Mouse (Mus musculus) liver, embryonic 15.5 days (tissue): Measurements from ENCODE around the gene Trdmt1. TPM values are rescaled to one million over a fixed set of nuclear protein-coding genes. Genes with fewer than 3 reads are reported as not detected.

Experiments
- ATAC-seq: fragments of 200-750 bp; cut with Nextera tagmentation; 2 replicates; pipeline ENCODE4 v1.8.0; 2017; ENCODE audit warnings: moderate number of reproducible peaks, mild to moderate bottlenecking, moderate library complexity; ENCODE audit not compliant: insufficient read depth
- H3K27ac ChIP-seq: fragments of 300-500 bp; sonication (generic); replicated peaks from 2 replicates; pipeline ENCODE4 v1.5.1; 2015; ENCODE audit warnings: mild to moderate bottlenecking, inconsistent platforms
- H3K27me3 ChIP-seq: fragments of 300-500 bp; sonication (generic); 2 replicates; pipeline ENCODE4 v1.6.1; 2015; ENCODE audit warnings: mild to moderate bottlenecking, inconsistent platforms
- H3K36me3 ChIP-seq: fragments of 300-500 bp; sonication (generic); replicated peaks from 2 replicates; pipeline ENCODE4 v1.6.1; 2015; ENCODE audit warnings: moderate library complexity, mild to moderate bottlenecking, inconsistent platforms
- H3K4me1 ChIP-seq: fragments of 300-500 bp; sonication (generic); replicated peaks from 2 replicates; pipeline ENCODE4 v1.6.1; 2015; ENCODE audit warnings: inconsistent platforms
- H3K4me2 ChIP-seq: fragments of 300-500 bp; sonication (generic); 2 replicates; pipeline ENCODE4 v1.6.1; 2015; ENCODE audit warnings: moderate library complexity, mild to moderate bottlenecking, inconsistent platforms
- H3K4me3 ChIP-seq: fragments of 300-500 bp; sonication (generic); replicated peaks from 2 replicates; pipeline ENCODE4 v1.5.1; 2015; ENCODE audit warnings: mild to moderate bottlenecking, inconsistent platforms
- H3K9ac ChIP-seq: fragments of 300-500 bp; sonication (generic); 2 replicates; pipeline ENCODE4 v1.6.1; 2015; ENCODE audit warnings: moderate library complexity, mild to moderate bottlenecking, inconsistent platforms
- H3K9me3 ChIP-seq: fragments of 300-500 bp; sonication (generic); replicated peaks from 2 replicates; pipeline ENCODE4 v1.6.1; 2016; ENCODE audit warnings: inconsistent platforms
- WGBS: fragments of 180-500 bp; shearing (Covaris S2); methylation state at CpG from one replicate; pipeline ENCODE4 v1.1.7; 2015; ENCODE audit warnings: mixed read lengths; ENCODE audit not compliant: insufficient replicate concordance; 5-methylcytosine and 5-hydroxymethylcytosine counted together
- polyA plus RNA-seq: library from polyadenylated mRNA; unstranded; fragments of >200 nt; fragmentation: Nextera tagmentation; extraction: Ambion mirVana; gene quantifications from 2 replicates; pipeline ENCODE4 v1.2.1, GENCODE M21; 2015

Trdmt1 gene
- polyA plus RNA-seq, 1 experiment from 2014 or later: 3.2 TPM

DNA sequence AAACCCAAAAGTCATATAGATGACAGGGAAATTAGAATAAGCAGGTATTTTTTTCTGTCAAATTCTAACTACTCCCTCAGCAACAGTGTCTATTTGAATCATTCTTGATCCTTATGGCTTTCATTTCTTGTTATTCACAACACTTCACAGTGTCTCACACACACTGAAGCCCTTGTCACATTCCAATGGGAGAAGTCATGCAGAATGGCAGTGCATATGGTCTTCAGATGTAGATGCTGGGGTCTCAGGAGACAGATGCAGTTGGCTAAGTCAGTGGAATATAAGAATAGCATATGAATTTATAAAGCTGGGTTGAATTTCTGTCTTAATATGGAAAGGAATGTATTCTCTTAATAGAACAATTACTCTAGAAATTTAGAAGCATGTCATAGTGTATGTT lies 11.8 kb upstream of the Trdmt1 start:
- Histone ChIP-seq H3K4me2 (no peak overlapping the region), H3K27me3 (peaks cover 9% of the 10 kb centered on the region; the same call in 1 of the 2 replicates), H3K36me3 (no peaks in the 10 kb centered on the region), H3K9ac (no peak overlapping the region), H3K9me3 (no peaks in the 10 kb centered on the region), H3K27ac (no peak overlapping the region), H3K4me1 (no peaks in the 10 kb centered on the region), H3K4me3 (no peak overlapping the region)
- ATAC-seq: no peak

DNA sequence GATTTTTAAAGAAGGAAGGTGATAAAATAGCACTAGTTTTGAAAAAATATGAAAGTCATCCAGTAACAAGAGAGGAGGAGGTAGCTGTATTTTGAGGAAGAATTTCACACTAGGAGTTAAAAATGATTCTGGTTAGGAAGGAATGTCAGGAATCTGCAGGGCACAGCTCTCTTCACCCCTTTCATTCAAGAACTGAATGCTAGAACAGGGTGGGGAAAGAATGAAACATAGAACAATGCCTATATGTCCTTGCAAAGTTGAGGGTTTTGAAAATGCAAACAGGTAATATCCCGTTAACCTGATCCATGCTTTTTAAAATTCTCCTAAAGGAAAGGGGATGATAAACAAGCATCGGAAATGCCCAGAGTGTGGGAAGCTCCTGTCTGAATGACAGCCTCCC lies 9.5 kb upstream of the Trdmt1 start:
- no peak overlapping the region for H3K4me2 ChIP-seq
- 58% methylated on average over 2 of the region's 2 CpGs for WGBS

GRCm38 (mm10) chr2:13548749-13549148 lies 4.3 kb upstream of the Trdmt1 start:
- WGBS: 66% methylated on average over 3 of the region's 3 CpGs
- H3K36me3 ChIP-seq: no peaks in the 10 kb centered on the region
- peaks cover 12% of the 10 kb centered on the region for H3K4me1 ChIP-seq
- no peak overlapping the region for H3K4me3 ChIP-seq
- no peaks in the 10 kb centered on the region for H3K9me3 ChIP-seq
- H3K27ac ChIP-seq: no peak overlapping the region
- H3K27me3 ChIP-seq: no peaks in the 10 kb centered on the region
- H3K4me2 ChIP-seq: no peak overlapping the region
- no peak overlapping the region for H3K9ac ChIP-seq
- no peak for ATAC-seq

More for the DNA sequence above, 9.5 kb upstream of the Trdmt1 start:
- H3K9ac ChIP-seq: no peak overlapping the region
- no peaks in the 10 kb centered on the region for H3K4me1 ChIP-seq
- no peak for ATAC-seq
- H3K4me3 ChIP-seq: no peak overlapping the region
- no peaks in the 10 kb centered on the region for H3K36me3 ChIP-seq
- no peaks in the 10 kb centered on the region for H3K9me3 ChIP-seq
- no peak overlapping the region for H3K27ac ChIP-seq
- peaks cover 9% of the 10 kb centered on the region; the same call in 1 of the 2 replicates for H3K27me3 ChIP-seq

- Histone ChIP-seq H3K9ac (peak overlapping the region; percentile 68), H3K27ac (peak overlapping the region; percentile 94), H3K27me3 (no peaks in the 10 kb centered on the region), H3K9me3 (no peaks in the 10 kb centered on the region), H3K4me2 (peak overlapping the region; percentile 87), H3K36me3 (no peaks in the 10 kb centered on the region), H3K4me3 (peak overlapping the region; percentile 72), H3K4me1 (peaks cover 35% of the 10 kb centered on the region)
- 26% methylated on average over 8 of the region's 8 CpGs for WGBS
- ATAC-seq: peak; percentile 52
Observed at GRCm38 (mm10) chr2:13543519-13544124, 846 bp downstream of the Trdmt1 start.

- peaks cover 47% of the 10 kb centered on the region for H3K4me1 ChIP-seq
Observed at GRCm38 (mm10) chr2:13539860-13540259, 4.6 kb downstream of the Trdmt1 start.

GRCm38 (mm10) chr2:13538704-13539377 lies 5.6 kb downstream of the Trdmt1 start:
- ATAC-seq: peak; percentile 50; the same call in 1 of the 2 replicates
- no peaks in the 10 kb centered on the region for H3K36me3 ChIP-seq
- H3K4me1 ChIP-seq: peaks cover 40% of the 10 kb centered on the region
- no peaks in the 10 kb centered on the region for H3K9me3 ChIP-seq
- H3K4me2 ChIP-seq: peak overlapping the region; percentile 42
- peak overlapping the region; percentile 66; the same call in 1 of the 2 replicates for H3K27ac ChIP-seq
- H3K27me3 ChIP-seq: no peaks in the 10 kb centered on the region
- 15% methylated on average over 6 of the region's 6 CpGs for WGBS
- H3K9ac ChIP-seq: no peak overlapping the region
- no peak overlapping the region for H3K4me3 ChIP-seq

More at GRCm38 (mm10) chr2:13539860-13540259, 4.6 kb downstream of the Trdmt1 start:
- no peak overlapping the region for H3K4me3 ChIP-seq
- no peak overlapping the region for H3K9ac ChIP-seq
- ATAC-seq: no peak
- 28% methylated on average over 1 of the region's 1 CpGs for WGBS
- no peak overlapping the region for H3K27ac ChIP-seq
- H3K4me2 ChIP-seq: no peak overlapping the region
- H3K36me3 ChIP-seq: no peaks in the 10 kb centered on the region
- H3K9me3 ChIP-seq: no peaks in the 10 kb centered on the region
- H3K27me3 ChIP-seq: no peaks in the 10 kb centered on the region

- Histone ChIP-seq H3K4me2 (peak overlapping the region; percentile 6; the same call in 1 of the 2 replicates), H3K27ac (peak overlapping the region; percentile 45), H3K27me3 (no peaks in the 10 kb centered on the region), H3K9ac (no peak overlapping the region), H3K4me3 (no peak overlapping the region), H3K9me3 (no peaks in the 10 kb centered on the region), H3K36me3 (no peaks in the 10 kb centered on the region), H3K4me1 (peaks cover 38% of the 10 kb centered on the region)
- peak; percentile 41; the same call in 1 of the 2 replicates for ATAC-seq
- WGBS: 60% methylated on average over 2 of the region's 2 CpGs
Observed at GRCm38 (mm10) chr2:13538258-13538657, 6.2 kb downstream of the Trdmt1 start.

DNA sequence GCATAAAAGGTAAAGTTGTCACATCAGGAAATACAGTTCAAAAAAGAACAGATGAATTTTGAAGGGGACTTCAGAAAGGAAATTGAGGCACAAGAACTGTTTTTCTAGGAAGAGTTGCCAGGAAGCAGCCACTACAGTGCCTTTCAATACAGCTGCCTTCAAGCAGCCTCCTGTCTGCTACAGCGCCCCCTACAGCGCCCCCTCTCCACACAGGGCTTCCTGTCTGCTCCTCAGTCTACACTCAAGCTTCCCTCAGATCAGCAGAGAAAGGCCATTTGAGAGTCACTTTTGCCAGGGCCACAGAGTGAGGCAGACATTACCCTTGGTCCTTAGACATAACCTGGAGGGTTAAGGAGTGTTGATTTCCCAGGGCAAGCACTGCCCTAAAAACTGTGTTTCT lies 6.7 kb downstream of the Trdmt1 start:
- ATAC-seq: 0 out of 2 replicates have a peak, but pooled peaks have one; percentile 52
- Histone ChIP-seq H3K4me3 (no peak overlapping the region), H3K4me1 (peaks cover 35% of the 10 kb centered on the region), H3K9me3 (no peaks in the 10 kb centered on the region), H3K27me3 (no peaks in the 10 kb centered on the region), H3K27ac (peak overlapping the region; percentile 45), H3K9ac (no peak overlapping the region), H3K4me2 (peak overlapping the region; percentile 6; the same call in 1 of the 2 replicates), H3K36me3 (no peaks in the 10 kb centered on the region)
- WGBS: 29% methylated on average over 2 of the region's 2 CpGs

DNA sequence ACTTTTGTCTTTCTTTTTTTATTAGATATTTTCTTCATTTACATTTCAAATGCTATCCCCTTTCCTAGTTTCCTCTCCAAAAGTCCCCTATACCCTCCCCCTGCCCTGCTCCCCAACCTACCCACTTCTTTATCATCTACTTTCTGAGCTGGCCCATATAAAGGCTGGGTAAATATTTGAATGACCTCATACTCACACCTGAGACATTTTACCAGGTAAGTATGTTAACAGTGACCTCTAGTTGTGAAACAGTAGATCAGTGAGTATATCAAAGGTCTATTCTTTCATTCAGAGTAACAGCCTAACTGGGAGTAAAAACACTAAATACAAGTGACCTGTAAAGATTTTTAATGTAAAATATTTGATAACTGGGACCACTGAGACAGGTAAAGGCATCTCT lies 7.7 kb downstream of the Trdmt1 start:
- no peaks in the 10 kb centered on the region for H3K27me3 ChIP-seq
- no peak overlapping the region for H3K9ac ChIP-seq
- H3K4me1 ChIP-seq: peaks cover 33% of the 10 kb centered on the region
- H3K27ac ChIP-seq: no peak overlapping the region
- H3K4me3 ChIP-seq: no peak overlapping the region
- peak; percentile 42; the same call in 1 of the 2 replicates for ATAC-seq
- H3K4me2 ChIP-seq: no peak overlapping the region
- no peaks in the 10 kb centered on the region for H3K9me3 ChIP-seq
- no peaks in the 10 kb centered on the region for H3K36me3 ChIP-seq

DNA sequence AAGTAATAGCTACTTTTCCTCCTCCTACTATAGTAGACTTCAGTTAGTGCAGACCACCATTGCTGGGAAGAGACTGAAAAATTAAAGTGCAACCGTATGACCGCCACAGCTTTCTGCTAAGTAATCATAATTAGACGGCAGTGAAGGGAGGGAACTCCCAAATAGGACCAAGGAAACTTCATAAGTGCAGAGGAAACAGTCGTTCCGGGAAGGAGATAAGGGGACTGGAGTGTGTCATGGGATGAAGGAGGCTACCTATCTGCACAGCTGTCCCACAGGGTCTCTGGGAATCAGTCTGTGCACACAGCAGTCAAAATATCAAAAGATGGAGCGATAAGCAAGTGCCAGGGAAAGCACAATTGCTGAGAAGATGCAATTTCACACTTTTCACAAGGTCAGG lies 13.8 kb downstream of the Trdmt1 start:
- H3K4me1 ChIP-seq: peaks cover 27% of the 10 kb centered on the region
- no peaks in the 10 kb centered on the region for H3K36me3 ChIP-seq
- H3K9ac ChIP-seq: no peak overlapping the region
- no peak overlapping the region for H3K4me3 ChIP-seq
- no peak overlapping the region for H3K27ac ChIP-seq
- H3K4me2 ChIP-seq: no peak overlapping the region
- H3K27me3 ChIP-seq: no peaks in the 10 kb centered on the region
- no peak for ATAC-seq
- WGBS: 68% methylated on average over 6 of the region's 6 CpGs
- H3K9me3 ChIP-seq: no peaks in the 10 kb centered on the region

DNA sequence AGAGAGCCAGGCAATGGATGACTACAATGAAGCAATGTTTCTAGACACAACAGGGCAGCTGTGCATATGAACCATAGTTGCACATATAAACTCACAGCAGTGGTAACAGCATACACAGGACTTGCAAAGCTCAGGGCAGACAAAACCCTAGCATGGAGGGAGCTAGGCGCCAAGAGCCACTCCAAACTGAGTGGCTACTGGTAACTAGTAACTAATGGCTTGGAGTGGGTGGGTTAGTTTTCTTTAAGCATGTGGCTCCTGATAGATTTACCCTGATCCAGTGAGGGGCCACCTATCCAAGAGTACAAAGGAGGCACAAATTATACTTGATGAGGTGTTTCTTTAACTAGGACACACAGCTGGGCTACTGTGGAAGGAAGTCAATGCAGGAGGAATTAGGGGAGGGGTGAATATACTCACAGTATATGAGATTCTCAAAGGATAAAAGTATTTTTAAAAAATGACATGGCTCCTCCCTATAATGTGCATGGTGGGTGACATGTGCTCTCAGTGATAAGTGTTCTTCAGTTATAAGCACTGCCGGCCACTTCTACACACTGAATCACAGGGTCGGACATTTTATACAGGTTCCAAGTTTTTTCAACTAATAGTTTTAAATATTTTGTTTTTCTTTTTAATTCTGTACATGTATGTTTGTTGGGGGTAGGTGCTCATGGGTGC lies 15.1 kb downstream of the Trdmt1 start:
- Histone ChIP-seq H3K4me2 (no peak overlapping the region), H3K36me3 (no peaks in the 10 kb centered on the region), H3K4me3 (no peak overlapping the region), H3K27me3 (no peaks in the 10 kb centered on the region), H3K9me3 (no peaks in the 10 kb centered on the region), H3K4me1 (peaks cover 34% of the 10 kb centered on the region), H3K9ac (no peak overlapping the region), H3K27ac (no peak overlapping the region)
- peak; percentile 53 for ATAC-seq
- 38% methylated on average over 3 of the region's 3 CpGs for WGBS
